Mouse (Mus musculus) layer of hippocampus, postnatal 36 days (tissue): ENCODE measurements around the gene Cx3cr1. TPM values are rescaled to one million over a fixed set of nuclear protein-coding genes. Genes with fewer than 3 reads are reported as not detected.

Experiments used
- DNase-seq, 2 experiments: peaks; one replicate each; pipeline ENCODE4 v3.0.0; 2022
- total RNA-seq, 2 experiments: library from RNA; stranded (reverse); gene quantifications; 2 replicates each; pipeline ENCODE4 v1.2.3; 2021

Gene Cx3cr1
- total RNA-seq, 2 experiments from 2014 or later = 29.0 to 30.9 TPM

DNA sequence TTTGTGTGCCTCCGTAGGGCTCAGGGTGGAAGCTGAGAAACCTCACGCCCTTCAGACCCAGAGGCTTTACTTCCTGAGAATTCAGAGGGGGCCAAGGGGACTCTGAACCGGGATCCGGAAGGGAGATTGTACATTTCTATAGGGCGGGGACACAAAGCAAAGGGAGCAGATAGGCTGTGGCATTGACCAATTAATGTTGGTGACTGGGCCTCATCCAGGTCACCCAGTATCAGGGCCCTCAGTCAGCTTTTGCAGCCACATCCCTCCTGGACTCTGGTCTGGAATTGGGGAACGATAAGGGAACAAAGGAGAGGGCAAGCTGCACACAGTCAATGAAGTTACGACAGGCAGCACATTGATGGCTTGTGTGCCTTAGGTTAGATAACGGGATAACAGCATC, 215.5 kb downstream of the Cx3cr1 start:
- no peak for DNase-seq

DNA sequence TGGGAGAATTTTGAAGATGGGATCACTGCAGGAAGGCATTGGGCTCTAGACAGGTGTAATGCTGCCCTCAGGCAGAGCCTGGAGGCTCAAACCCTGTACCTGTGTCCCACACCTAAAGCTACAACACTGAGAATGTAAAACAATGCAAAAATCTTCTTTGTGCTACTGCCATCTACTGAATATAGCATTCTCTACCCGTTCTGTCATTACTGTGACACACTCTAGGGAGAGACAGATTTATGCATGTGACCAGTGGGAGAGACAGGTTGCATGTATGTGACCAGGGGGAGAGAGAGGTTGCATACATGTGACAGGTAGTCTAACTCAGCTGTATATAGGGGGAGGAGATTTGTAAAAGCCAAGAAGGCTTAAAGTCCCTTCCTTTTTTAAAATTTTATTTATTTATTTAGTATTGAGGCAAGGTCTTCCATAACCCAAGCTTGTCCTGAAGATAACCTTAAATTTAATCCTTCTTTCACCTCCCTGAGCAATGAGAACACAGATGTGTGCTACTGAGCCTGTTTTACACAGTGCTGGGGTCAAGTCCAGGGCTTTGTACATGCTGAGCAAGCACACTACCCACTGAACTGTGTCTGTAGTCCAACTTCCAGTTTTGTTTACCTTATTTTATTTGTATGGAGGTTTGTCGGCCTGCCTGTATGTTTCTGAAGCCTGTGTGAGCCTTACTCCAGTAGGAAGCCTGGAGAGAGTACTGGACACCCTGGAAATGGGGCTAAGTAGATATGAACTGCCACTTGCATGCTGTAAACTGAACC, 216.4 kb downstream of the Cx3cr1 start:
- DNase-seq = no peak

DNA sequence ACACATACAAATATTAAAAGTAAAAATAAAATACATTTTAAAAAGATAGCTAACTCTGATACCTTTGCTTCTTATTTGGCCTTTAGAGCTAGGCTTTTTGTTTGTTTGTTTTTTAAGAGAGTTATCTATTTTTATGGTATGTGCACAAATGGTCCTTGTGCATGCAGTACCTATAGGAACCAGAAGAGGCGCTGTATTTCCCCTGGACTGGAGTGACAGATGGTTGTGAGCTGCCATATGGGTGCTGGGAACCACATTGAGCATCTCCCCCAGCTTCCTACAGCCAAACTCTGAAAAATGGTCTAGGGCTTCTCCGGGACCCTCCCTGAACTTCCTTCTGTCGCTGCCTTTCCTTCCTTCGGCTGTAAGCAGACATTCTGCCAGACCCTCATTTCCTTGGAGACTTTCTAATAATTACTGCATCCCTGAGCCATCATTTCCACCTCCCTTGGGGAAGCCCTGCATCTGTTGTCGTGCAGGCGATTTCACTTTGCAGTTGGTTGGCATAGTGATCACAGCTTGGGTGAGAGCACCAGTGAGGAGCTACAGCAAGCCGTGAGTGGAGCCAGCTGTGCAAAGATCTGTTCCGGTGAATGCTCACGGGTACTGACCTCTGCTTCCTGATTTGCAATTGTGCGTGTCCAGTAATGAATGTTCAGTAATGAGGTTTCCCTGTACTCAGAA, 217.2 kb downstream of the Cx3cr1 start:
- peak; percentile 21 to 37 for DNase-seq

Other genes starting within 250 kb of the Cx3cr1 start
- gene Scn11a, start 244.4 kb downstream of the Cx3cr1 start, total RNA-seq = not detected
- 10 to 100 TPM; 69.2 to 79.7 TPM for gene Wdr48, start 175.0 kb downstream of the Cx3cr1 start, total RNA-seq
- 10 to 100 TPM; 33.4 to 35.2 TPM for gene Gorasp1, start 132.3 kb downstream of the Cx3cr1 start, total RNA-seq
- gene Ttc21a, start 132.3 kb downstream of the Cx3cr1 start, total RNA-seq = under 1 TPM; 0.80 to 0.86 TPM
- gene Csrnp1, start 85.2 kb downstream of the Cx3cr1 start, total RNA-seq = 10 to 100 TPM; 12.8 to 15.5 TPM
- under 1 TPM; 0.05 to 0.20 TPM for gene Xirp1, start 46.3 kb downstream of the Cx3cr1 start, total RNA-seq
- gene Ccr8, start 22.2 kb upstream of the Cx3cr1 start, total RNA-seq = not detected
- 10 to 100 TPM; 26.9 to 29.1 TPM for gene Slc25a38, start 40.5 kb upstream of the Cx3cr1 start, total RNA-seq
- gene Rpsa, start 57.8 kb upstream of the Cx3cr1 start, total RNA-seq = 100 to 1,000 TPM; 428 to 437 TPM
- 100 to 1,000 TPM; 456 to 539 TPM for gene Mobp, start 79.8 kb upstream of the Cx3cr1 start, total RNA-seq
- gene Myrip, start 231.6 kb upstream of the Cx3cr1 start, total RNA-seq = 10 to 100 TPM; 54.2 to 55.2 TPM